Mouse (Mus musculus) stomach, postnatal 0 days (tissue): Measurements from ENCODE around the gene Ctnnb1.

Source experiments
- CTCF ChIP-seq: IDR thresholded peaks from 2 replicates; pipeline ENCODE4 v1.5.1; 2016; ENCODE audit warnings: antibody characterized with exemption, low read depth, mild to moderate bottlenecking, moderate library complexity
- EP300 ChIP-seq: optimal IDR thresholded peaks from 2 replicates; pipeline ENCODE3; 2016; ENCODE audit warnings: antibody characterized with exemption

DNA sequence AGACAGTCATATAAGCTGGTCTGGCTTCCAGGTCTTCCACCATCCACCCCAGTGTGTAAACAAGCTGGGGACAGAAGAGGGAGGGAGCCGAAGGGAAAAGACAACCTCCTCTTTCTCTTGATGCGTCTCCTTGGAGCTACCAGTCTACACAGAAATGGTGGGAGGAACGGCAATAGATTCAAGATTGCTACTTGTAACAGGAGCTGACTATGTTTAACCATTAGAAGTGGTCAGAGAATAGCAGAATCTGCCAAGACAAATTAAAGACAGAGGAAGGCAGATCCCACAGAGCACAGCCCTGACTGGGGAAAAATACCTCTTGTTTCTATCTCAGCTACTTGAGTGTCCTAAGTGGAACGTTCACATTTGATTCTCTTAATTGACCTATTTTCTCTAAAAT, 29.2 kb upstream of the Ctnnb1 start:
- no peak for TF ChIP-seq CTCF
- no peak for TF ChIP-seq EP300
